Mouse (Mus musculus) neutrophil, adult 5-6 weeks (primary cell): ENCODE results near the gene Cxcl1. TPM values are rescaled to one million over a fixed set of nuclear protein-coding genes. Genes with fewer than 3 reads are reported as not detected.

Experiments used
- total RNA-seq: library from RNA; stranded (forward); fragments of 200-1000 nt; gene quantifications from 2 replicates; pipeline ENCODE4 v1.2.3, GENCODE M21; 2017

Gene Cxcl1
- total RNA-seq, 1 experiment from 2014 or later, result not detected

Other genes with a start within 250 kb of the Cxcl1 start
- 0.25 and 0.81 TPM in 2 replicates for gene Cxcl5, start 131.9 kb upstream of the Cxcl1 start, total RNA-seq
- gene Ppbp, start 122.7 kb upstream of the Cxcl1 start, total RNA-seq, result 101 and 108 TPM in 2 replicates
- gene Pf4, start 118.8 kb upstream of the Cxcl1 start, total RNA-seq, result 61.6 and 63.0 TPM in 2 replicates
- gene Cxcl3, start 105.1 kb upstream of the Cxcl1 start, total RNA-seq, result 0.35 TPM in 1 of 2 replicates, not detected in the other
- gene Cxcl15, start 96.7 kb upstream of the Cxcl1 start, total RNA-seq, result not detected in 2 replicates
- 76.6 and 85.8 TPM in 2 replicates for gene Cxcl2, start 12.6 kb downstream of the Cxcl1 start, total RNA-seq
- 5.5 and 7.7 TPM in 2 replicates for gene Mthfd2l, start 39.9 kb downstream of the Cxcl1 start, total RNA-seq
- not detected in 2 replicates for gene Epgn, start 136.2 kb downstream of the Cxcl1 start, total RNA-seq
- 0.23 TPM in 1 of 2 replicates, not detected in the other for gene Ereg, start 183.4 kb downstream of the Cxcl1 start, total RNA-seq
- not detected in 2 replicates for gene Areg, start 248.4 kb downstream of the Cxcl1 start, total RNA-seq